Mouse (Mus musculus): ENCODE data around the gene Lrrn4. TPM values are rescaled to one million over a fixed set of nuclear protein-coding genes. Genes with fewer than 3 reads are reported as not detected.

Gene Lrrn4
- polyA plus RNA-seq (2012; ENCODE audit: insufficient read depth, insufficient read length, low replicate concordance, missing spikeins), result not detected in 2 replicates

DNA sequence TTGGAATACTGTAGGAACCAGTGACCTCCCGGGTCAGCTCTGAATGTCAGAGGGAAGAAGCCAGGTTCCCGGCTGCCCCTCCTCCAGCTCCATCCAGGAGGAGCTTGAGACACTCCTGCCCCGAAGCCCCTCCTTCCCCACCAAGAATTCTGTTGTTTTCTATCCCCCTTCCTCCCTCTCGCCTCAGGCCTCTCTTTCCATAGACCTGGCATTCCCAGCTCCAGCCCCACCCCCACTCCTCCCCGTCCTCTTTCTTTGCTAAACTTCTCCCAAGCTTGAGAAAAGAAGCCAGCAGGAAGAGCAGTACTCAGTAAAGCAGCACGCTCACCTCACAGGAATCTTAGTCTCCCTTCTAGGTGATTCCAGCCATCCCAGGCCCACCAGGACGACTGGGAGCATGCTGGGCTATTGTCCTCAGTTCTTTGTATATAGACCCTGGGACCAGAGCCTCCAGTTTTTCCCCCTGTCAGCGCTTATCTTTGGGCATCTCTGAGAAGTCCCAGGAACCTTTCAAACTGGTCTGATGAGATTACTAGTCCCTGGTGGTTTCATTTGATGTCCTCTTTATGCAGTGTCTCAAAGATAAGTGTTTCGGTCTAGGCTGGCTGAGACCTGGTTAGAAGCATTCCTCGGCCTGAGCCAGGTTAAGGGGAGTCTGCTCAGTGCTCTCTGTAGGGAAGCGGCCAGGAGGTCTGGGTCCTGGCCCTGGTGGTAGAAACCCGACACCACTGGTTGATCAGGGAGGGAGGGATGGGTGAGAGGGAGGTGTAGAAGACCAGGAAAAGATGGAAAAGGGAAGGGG lies at the start of gene Lrrn4:
Lrrn4 (minus strand) TSS at position 48 of the 802 bp plus-strand sequence.
- TF ChIP-seq CTCF (IDR thresholded peaks at IDR 0.05; ENCODE audit: insufficient read depth, low read depth, low read length) (no peak), POLR2A (IDR thresholded peaks at IDR 0.05; ENCODE audit: insufficient read depth, low read depth, low read length) (no peak)
- 38% methylated on average over 12 of the region's 12 CpGs for WGBS
- peaks cover 9% of the 10 kb centered on the region for H3K4me1 ChIP-seq (ENCODE audit: control insufficient read depth, insufficient read depth, low read length)
- peak within 1 kb of the TSS; percentile 47 for H3K4me3 ChIP-seq (ENCODE audit: insufficient read depth, low read depth, low read length)
- no peak within 1 kb of the TSS for H3K27ac ChIP-seq (ENCODE audit: insufficient read depth, low read depth, low read length)

DNA sequence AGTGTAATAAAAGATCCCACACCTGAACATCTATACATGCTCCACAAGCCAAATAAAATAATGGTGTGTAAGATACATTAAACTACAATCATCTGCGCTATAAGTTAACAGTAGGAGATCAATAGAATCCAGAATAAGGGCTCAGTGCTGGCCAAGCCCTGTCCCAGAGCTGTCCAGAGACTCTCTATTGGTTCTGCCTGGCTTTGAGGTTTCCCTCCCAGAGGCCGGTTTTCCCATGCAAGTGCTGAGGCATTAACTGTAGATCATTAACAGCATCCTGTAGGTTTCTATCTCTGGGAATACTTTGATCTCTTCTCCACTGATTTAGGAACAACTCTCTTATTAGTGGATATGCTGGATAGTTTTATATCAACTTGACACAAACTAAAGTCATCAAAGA lies 48.3 kb upstream of the Lrrn4 start:
- Histone ChIP-seq H3K4me1 (ENCODE audit: control insufficient read depth, insufficient read depth, low read length) (no peaks in the 10 kb centered on the region), H3K4me3 (ENCODE audit: insufficient read depth, low read depth, low read length) (no peak overlapping the region), H3K27ac (ENCODE audit: insufficient read depth, low read depth, low read length) (no peak overlapping the region)
- WGBS, result 93% methylated on average over 2 of the region's 2 CpGs
- TF ChIP-seq POLR2A (IDR thresholded peaks at IDR 0.05; ENCODE audit: insufficient read depth, low read depth, low read length), result no peak
- no peak for TF ChIP-seq CTCF (IDR thresholded peaks at IDR 0.05; ENCODE audit: insufficient read depth, low read depth, low read length)

DNA sequence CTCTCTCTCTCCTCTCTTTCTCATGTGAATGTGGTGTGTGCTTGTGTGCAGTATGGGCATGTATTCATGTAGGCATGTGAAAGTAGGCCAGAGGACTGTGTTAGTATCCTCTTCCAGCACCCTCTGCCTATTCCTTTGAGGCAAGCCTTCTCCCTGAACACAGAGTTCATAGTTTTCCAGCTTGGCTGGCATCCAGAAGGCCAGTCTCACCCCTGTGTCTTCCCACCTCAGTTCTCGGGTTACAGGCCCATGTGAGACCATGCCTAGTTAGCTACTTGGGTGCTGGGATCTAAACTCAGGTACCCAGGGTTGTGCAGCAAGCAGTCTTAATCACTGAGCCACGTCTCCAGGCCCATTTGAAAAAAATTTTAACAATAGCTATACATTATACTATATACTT lies 47.2 kb upstream of the Lrrn4 start:
- WGBS, result 63% methylated on average over 2 of the region's 2 CpGs
- Histone ChIP-seq H3K27ac (ENCODE audit: insufficient read depth, low read depth, low read length) (no peak overlapping the region), H3K4me1 (ENCODE audit: control insufficient read depth, insufficient read depth, low read length) (no peaks in the 10 kb centered on the region), H3K4me3 (ENCODE audit: insufficient read depth, low read depth, low read length) (no peak overlapping the region)
- TF ChIP-seq CTCF (IDR thresholded peaks at IDR 0.05; ENCODE audit: insufficient read depth, low read depth, low read length), result no peak
- TF ChIP-seq POLR2A (IDR thresholded peaks at IDR 0.05; ENCODE audit: insufficient read depth, low read depth, low read length), result no peak

DNA sequence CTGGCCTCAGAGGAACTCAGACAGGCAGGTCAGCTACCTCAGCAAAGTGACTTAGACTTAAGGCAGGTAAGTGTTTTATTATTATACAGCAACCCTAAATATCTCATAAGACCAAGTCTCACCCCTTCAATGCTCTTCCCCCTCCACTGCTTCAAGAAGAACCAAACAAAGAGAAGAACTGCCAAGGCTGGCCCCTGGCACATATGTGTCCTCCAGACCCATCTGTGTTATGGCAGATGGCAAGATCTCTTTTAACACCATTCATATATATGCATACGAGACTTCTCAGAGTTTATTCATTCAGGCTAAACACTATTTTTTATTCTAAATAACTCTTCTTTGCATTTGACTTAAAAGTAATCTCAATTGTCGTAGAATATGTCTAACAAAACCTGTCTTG lies 46.6 kb upstream of the Lrrn4 start:
- Histone ChIP-seq H3K27ac (ENCODE audit: insufficient read depth, low read depth, low read length) (no peak overlapping the region), H3K4me1 (ENCODE audit: control insufficient read depth, insufficient read depth, low read length) (no peaks in the 10 kb centered on the region), H3K4me3 (ENCODE audit: insufficient read depth, low read depth, low read length) (no peak overlapping the region)
- 91% methylated on average over 2 of the region's 2 CpGs for WGBS
- no peak for TF ChIP-seq CTCF (IDR thresholded peaks at IDR 0.05; ENCODE audit: insufficient read depth, low read depth, low read length)
- no peak for TF ChIP-seq POLR2A (IDR thresholded peaks at IDR 0.05; ENCODE audit: insufficient read depth, low read depth, low read length)

DNA sequence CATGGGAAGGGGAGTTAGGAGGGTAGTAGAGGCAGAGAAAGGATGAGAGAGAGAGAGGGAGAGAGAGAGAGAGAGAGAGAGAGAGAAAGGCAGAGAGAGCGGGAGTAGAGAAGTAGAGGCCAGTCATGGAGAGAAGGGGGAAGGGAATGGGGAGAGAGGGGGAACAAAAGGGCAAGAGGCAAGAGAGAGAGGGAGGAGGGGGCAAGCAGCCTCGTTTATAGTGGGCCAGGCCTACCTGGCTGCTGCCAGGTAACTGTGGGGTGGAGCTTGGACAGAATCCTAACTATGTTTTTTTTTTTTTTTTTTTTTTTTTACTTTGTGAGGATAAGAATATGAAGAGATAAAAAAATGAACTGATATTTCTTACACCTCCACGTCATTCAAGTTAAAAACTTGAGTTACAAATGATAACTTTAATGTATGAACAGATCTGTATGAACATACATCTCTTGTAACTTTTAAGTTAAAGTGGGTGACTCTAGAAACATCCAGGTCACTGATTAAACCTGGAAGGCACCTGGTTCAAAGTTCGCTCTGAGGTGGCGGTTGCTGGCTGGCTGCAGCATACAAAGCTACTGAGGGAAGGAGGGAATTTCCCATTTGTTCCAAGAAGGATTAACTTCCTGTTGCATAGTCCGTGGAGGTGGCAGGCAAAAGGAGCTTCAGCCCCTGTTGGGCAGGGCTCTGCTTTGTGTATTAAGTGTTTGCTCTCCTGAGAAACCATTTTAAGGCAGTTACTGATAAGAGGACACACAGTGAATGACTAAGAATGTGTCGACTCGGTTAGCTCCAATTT lies 42.8 kb upstream of the Lrrn4 start:
- TF ChIP-seq POLR2A (IDR thresholded peaks at IDR 0.05; ENCODE audit: insufficient read depth, low read depth, low read length) (no peak), CTCF (IDR thresholded peaks at IDR 0.05; ENCODE audit: insufficient read depth, low read depth, low read length) (no peak)
- no peaks in the 10 kb centered on the region for H3K4me1 ChIP-seq (ENCODE audit: control insufficient read depth, insufficient read depth, low read length)
- 47% methylated on average over 8 of the region's 8 CpGs for WGBS
- H3K4me3 ChIP-seq (ENCODE audit: insufficient read depth, low read depth, low read length), result no peak overlapping the region
- no peak overlapping the region for H3K27ac ChIP-seq (ENCODE audit: insufficient read depth, low read depth, low read length)

- WGBS, result 76% methylated on average over 9 of the region's 9 CpGs
- no peak for TF ChIP-seq POLR2A (IDR thresholded peaks at IDR 0.05; ENCODE audit: insufficient read depth, low read depth, low read length)
- no peak for TF ChIP-seq CTCF (IDR thresholded peaks at IDR 0.05; ENCODE audit: insufficient read depth, low read depth, low read length)
Observed at GRCm38 (mm10) chr2:132922076-132922873, 41.6 kb upstream of the Lrrn4 start.

GRCm38 (mm10) chr2:132914785-132915184 lies 34.1 kb upstream of the Lrrn4 start:
- WGBS, result 83% methylated on average over 1 of the region's 1 CpGs
- TF ChIP-seq POLR2A (IDR thresholded peaks at IDR 0.05; ENCODE audit: insufficient read depth, low read depth, low read length) (no peak), CTCF (IDR thresholded peaks at IDR 0.05; ENCODE audit: insufficient read depth, low read depth, low read length) (no peak)
- no peaks in the 10 kb centered on the region for H3K4me1 ChIP-seq (ENCODE audit: control insufficient read depth, insufficient read depth, low read length)
- H3K4me3 ChIP-seq (ENCODE audit: insufficient read depth, low read depth, low read length), result no peak overlapping the region
- no peak overlapping the region for H3K27ac ChIP-seq (ENCODE audit: insufficient read depth, low read depth, low read length)

More at GRCm38 (mm10) chr2:132922076-132922873, 41.6 kb upstream of the Lrrn4 start:
- no peak overlapping the region for H3K27ac ChIP-seq (ENCODE audit: insufficient read depth, low read depth, low read length)
- no peak overlapping the region for H3K4me3 ChIP-seq (ENCODE audit: insufficient read depth, low read depth, low read length)
- no peaks in the 10 kb centered on the region for H3K4me1 ChIP-seq (ENCODE audit: control insufficient read depth, insufficient read depth, low read length)

DNA sequence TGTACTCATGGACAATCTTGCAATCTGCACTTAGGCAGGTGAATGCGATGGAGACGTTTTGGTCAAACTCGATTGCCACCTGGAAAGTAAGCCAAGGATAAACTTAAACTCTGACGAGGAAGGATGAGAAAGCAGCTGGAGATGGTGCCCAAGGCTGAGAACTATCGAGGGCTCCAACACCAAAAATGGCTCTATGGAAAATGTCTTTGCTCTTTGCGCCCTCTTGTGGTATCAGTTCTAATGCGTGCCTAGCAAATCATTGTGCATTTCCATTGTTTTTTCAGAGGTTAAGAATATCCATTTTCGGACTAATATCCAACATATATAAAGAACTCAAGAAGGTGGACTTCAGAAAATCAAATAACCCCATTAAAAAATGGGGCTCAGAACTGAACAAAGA lies 26.1 kb upstream of the Lrrn4 start:
- Histone ChIP-seq H3K27ac (ENCODE audit: insufficient read depth, low read depth, low read length) (no peak overlapping the region), H3K4me1 (ENCODE audit: control insufficient read depth, insufficient read depth, low read length) (no peaks in the 10 kb centered on the region), H3K4me3 (ENCODE audit: insufficient read depth, low read depth, low read length) (no peak overlapping the region)
- TF ChIP-seq CTCF (IDR thresholded peaks at IDR 0.05; ENCODE audit: insufficient read depth, low read depth, low read length) (no peak), POLR2A (IDR thresholded peaks at IDR 0.05; ENCODE audit: insufficient read depth, low read depth, low read length) (no peak)
- 30% methylated on average over 8 of the region's 8 CpGs for WGBS

All from olfactory bulb, adult 2 months (tissue).